Mouse (Mus musculus) G1E-ER4 (cell line): ENCODE results near the gene Gpr179. TPM values are rescaled to one million over a fixed set of nuclear protein-coding genes. Genes with fewer than 3 reads are reported as not detected.

Experiments
- GATA1 ChIP-seq: IDR thresholded peaks from one replicate; pipeline ENCODE4 v1.8.0; 2012; ENCODE audit warnings: low read length, inconsistent platforms
- polyA plus RNA-seq: library from polyadenylated mRNA; stranded (reverse); fragments of >175 nt; gene quantifications from 2 replicates; pipeline ENCODE4 v1.2.3, GENCODE M21; 2012

Gene Gpr179
- polyA plus RNA-seq, 1 experiment = 0.01 TPM

DNA sequence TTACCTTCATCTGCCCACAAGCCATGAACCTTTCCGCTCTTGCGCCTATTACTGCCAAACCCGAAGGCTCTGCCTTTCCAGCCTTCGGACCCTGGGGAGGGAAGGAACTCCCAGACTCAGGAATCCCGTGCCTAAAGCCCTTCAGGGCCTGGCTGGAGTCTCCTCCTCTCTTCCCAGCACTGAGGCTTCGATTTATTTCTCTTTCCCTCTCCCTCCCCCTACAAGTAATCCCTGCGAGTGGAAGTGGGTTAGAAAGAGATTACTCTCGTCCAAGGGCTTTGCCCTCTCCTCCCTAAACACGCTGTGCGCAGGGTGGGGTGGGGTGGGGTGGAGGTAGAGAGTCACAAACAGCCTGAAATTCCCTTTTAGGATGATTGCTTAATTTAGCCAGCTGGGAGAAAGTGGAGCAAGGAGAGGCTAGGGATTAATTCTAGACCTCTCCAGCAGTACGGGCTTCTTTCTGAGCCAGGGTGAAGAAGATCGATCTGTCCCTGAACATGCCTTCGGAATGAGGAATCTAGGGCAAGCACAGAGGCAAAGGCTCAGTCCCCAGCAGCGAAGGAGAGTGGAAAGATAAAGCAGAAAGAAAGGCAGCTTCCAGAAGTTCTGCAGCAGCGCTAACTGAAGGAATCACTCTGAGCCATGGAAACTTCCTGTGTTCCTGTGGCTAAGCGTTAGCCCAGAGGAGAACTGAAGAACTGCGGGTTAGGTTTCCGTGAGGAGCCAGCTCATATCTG lies 40.8 kb downstream of the Gpr179 start:
- no peak for TF ChIP-seq GATA1

DNA sequence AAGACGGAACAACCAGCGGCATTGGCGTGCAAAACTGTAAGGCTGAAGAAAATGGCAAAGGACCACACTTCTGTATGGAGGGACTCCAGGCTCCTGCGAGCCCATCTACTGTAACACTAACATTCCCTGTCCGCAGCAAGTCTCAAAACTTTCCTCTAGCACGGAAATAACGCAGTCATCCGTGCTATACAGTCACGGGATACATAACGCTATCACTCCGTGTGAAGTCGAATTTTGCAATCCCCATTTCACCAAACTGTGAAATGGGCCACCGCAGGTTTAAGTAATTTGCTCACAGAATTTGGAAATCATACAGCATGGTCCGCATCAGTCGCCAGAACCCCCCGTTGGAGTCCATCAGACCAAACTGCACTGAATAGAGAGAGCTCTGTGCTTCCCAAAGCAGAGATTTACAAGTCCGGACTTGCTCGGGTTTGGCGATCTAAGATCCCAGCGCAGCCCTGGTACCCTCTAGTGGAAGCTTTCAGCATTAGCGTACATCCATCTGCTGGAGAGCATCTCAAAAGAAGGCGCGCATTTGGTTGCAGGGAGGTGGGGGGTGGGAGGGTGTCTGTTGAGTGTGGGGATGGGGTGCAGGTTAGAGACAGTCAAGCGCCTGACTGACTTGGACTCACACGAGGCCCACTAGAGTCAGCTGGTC lies 41.8 kb downstream of the Gpr179 start:
- TF ChIP-seq GATA1 = no peak

DNA sequence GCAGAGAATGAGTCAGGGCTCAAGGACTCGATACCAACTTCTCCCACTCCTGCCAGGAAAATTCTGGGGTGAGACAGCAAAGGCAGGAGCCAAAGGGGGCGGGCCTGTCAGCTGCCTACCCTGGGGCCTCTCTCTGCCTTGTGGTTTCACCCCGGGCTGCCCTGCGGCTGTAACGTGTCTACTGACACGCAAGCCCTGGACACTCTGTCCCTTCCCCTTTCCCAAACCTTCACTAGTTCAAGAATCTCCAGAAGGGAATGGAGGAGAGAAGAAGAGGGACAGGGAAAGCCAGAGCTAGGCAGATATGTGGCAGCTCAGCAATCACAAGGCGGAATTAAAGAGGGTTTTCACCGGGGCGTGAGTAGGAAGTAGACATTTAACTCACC lies 42.4 kb downstream of the Gpr179 start:
- no peak for TF ChIP-seq GATA1

DNA sequence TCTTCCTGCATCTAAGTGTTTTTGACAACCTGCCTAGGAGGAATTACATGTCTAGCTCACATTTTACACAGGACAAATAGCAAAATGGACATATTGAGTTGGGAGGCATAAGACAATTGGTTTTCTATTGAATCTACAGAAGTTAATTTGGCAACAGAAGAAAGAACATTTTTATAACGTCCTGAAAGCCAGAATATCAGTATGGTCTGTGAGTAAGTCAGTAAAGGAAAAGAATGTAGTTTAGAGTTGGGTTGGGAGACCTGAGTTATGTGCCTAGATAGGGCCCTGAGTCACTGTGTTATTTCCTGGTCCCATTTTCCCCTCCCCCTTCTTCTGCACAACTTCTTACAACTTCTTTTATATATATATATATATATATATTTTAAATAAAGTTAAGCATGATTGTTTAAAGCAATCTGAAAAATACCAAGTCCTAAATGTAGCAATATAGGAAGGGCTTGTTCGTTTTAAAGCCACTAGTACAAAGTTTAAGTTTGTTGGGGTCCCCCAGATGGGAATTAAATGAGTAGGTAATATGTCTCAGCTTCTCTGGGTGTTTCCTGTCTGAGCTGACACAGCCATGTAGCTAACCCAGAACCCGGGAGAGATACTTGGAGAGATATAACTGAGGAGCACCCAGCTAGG lies 42.9 kb downstream of the Gpr179 start:
- TF ChIP-seq GATA1 = no peak

DNA sequence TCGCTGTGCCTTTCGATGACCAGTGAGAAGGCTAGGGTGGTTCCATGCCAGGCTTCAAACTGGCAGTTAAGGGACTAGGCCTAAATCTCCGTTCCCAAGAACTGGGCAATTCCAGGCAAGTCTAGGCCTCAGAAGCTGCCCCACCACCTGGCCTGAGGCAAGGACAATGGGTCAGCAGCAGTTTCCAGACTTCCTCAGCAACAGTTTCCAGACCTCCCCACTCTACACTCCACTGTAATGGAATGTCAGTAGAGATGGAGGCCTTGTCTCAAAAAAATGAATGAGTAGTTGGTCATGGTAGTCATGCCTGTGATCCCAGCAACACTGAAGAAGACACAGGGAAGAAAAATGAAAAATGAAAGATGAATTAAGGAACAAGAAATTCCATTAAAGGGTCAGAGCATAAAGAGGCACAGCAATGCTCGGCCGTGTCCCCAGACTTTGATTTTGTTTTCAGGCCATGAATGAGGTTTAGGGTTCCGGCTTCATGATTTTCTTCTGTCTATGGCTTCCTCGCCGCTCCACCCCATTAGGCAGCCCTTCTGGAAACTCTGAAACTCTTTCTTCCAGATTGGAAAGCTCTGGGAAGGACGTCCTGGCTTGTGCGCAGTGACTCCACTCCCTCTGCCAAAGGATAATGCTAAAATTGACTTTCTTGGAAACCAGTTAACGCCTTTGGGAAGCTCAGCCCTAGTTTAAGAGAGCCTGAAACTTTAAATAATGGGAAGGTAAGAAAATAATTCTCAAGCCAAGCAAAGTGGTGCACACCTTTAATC lies 44.4 kb downstream of the Gpr179 start:
- TF ChIP-seq GATA1 = no peak

DNA sequence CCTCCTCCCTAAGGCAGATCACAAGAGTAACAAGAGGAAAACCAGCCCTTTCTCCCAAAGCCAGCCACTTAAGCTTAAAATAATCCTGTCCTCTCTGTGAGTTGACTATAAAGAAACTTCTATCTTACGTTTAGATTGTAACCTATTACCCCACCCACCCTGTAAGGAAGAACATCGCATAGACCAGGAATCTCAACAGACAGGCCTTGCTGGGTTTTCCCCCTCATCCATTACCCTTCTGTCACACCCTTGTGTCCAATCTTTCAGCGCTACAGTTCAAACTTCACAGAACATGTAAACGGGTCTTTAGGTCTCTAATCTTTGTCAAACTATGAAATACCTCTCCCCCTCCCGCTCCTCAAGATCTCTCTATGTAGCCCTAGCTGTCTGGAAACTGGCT lies 47.2 kb downstream of the Gpr179 start:
- TF ChIP-seq GATA1 = no peak

DNA sequence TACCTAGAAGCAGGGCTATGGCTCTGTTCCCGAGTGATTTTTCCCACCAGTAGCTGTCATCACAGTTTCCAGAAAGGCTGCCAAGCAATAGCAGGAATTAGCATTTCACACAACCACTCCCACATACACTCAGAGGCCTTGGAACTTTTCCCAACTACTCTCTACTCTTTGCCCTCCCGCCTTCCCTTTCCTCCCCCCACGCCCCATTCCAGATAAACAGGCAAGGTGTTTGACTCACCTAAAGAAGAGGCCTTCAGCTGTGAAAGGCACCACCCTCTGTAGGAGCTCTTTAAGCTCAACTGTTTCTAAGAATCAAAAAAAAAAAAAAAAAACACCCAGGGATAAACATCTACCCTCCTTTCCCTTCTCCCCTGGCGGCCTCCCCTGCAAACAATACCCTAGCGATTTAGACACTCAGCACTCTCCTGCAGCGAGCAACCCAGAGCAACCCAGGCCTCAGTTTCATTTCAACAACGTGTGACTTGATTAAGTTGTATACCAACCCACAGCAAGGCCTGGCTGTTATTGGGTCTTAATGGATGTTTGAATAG lies 49.6 kb downstream of the Gpr179 start:
- TF ChIP-seq GATA1 = no peak

DNA sequence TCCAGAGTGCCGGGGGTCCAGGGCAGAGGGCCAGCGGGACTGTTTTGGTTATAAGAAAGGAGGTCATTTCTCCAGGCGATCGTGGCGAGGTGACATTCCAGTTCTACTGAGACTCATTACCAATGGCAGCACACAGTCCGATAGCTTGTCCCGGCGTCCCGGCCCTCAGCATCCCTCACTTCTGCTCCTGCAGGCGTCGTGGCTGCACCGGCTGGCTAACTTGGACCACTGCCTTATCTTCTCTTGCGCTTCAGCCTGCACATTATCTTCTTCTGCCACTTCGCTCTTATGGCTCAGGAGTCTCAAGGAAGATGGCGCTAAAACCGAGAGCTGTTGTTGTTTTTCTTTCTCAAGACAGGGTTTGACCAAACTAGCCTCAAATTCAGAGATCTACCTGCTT lies 50.5 kb downstream of the Gpr179 start:
- TF ChIP-seq GATA1 = no peak

DNA sequence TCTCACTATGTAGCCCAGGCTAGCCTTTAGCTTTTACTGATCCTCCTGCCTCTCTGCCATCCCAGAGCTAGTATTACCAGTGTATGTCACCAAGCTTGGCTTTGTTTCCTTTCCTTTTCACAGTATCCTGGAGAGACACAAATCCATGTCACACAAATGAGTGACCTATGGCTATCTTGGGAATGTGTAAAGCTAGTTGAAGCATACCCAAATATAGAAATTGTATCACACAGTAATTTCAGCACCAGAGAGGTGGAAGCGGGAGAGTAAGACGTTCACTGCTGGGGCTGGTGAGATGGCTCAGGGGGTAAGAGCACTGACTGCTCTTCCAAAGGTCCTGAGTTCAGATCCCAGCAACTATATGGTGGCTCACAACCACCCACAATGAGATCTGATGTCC lies 51.9 kb downstream of the Gpr179 start:
- no peak for TF ChIP-seq GATA1

DNA sequence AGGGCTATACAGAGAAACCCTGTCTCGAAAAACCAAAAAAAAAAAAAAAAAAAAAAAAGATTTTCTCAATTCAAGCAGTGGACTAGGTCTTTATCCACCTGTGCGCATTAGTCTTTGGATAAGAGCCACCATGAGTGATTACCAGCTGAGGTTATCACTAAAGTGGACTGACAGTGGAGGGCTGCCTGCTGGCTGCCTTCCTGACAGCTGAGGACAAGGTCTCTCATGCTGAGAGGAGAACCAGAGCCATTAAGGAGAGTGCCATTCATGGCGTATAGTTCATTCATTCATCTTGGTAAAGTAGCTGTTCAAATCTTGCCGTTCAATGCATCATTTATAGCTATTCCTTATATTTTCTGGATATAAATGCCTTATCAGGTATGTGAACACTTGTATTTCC lies 55.3 kb downstream of the Gpr179 start:
- no peak for TF ChIP-seq GATA1

DNA sequence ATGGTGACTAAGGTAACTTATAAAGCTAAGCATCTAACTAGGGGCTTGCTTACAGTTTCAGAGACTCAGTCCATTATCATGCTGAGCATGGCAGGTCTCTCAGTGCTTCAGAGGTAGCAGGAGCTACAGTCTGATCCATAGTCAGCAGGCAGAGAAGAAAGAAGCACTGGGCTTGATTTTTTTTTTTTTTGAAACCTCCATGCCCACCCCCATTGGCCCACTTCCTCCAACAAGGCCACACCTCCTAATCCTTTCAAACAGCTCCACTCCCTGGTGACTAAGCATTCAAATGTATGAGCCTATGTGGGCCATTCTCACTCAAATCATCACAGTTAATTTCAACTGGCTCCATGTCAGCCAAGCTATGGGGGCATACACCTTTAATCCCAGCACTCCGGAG lies 59.1 kb downstream of the Gpr179 start:
- TF ChIP-seq GATA1 = no peak

DNA sequence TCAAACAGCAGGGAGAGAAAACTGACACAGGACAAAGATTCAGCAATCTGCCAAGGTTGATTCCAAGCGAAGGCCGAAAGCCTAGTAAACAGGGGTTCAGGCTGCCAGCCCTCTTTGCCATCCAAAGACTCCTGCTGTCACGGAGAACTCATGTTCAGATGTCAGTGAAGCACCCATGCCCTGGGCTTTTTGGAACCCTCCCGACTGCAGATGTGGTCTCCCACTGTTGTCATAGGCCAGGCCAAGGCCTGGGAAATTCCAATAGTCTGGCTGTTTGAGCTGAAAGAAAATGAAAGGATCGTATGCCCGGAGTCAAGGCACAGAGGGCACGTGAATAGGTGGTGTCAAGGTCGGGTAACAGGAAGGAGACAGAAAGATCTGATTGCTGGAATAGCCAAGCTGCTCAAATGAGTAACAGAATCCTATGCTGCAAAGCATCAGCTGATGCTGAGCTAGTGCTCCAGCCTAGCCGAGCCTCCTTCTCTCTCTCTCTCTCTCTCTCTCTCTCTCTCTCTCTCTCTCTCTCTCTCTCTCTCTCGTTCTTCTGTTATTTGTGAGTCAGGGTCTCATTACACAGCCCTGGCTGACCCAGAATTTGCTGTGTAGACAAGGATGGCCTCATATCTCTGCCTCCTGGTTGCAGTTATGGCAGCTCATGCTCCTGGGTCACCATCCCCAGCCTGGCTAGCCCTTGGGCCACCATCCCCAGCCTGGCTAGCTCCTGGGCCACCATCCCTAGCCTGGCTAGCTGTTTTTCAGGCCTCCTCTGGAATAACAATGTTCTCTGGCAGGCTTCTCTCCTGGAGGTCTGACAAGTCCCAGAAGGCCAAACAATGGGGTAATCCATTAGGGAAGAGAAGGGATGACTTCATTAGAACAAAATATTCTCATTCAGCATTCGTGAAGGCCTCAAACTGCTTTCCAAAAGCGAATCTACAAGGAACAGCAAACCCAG lies 62.3 kb downstream of the Gpr179 start:
- no peak for TF ChIP-seq GATA1

DNA sequence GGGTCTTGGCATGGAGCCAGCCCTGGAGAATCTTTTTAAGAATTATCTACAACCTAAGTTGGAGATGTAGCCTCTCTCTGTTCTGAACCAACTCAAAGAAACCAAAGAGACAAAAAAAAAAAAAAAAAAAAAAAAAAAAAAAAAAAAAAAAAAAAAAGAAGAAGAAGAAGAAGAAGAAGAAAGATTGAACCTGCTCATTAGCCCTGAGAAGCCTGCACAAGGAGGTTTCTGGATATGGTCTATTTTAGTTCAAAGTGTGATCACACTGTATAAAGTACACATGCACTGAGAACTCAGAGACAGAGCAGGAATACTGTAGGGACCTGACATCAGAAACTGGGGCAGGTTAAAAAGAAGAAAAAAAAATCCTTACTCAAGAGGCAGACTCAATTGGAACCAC lies 64.2 kb downstream of the Gpr179 start:
- no peak for TF ChIP-seq GATA1

DNA sequence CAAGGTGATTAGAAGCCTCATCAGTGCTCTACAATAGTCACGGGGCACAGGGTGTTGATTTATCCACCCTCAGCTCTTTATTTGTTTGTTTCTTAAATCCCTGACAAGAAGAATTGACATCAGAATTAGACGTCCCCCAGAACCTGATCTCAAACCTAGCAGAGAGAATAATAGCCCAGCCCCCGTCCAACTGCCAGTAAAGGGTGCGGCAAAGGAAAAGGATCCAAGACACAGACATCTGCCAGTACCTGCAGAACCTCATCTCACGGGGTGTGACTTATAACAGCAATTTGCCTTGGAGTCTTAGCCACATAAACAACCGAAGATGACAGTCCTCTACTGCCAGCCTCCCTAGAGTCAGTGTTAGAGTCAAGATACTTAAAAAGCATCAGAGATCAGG lies 64.9 kb downstream of the Gpr179 start:
- TF ChIP-seq GATA1 = no peak
